Mouse (Mus musculus) midbrain, embryonic 15.5 days (tissue): ENCODE measurements around the gene Ctnnal1. TPM values are rescaled to one million over a fixed set of nuclear protein-coding genes. Genes with fewer than 3 reads are reported as not detected.

Source experiments
- ATAC-seq: fragments of 200-750 bp; cut with Nextera tagmentation; replicated peaks from 2 replicates; pipeline ENCODE4 v1.8.0; 2017; ENCODE audit warnings: moderate TSS enrichment
- H3K27ac ChIP-seq: fragments of 300-500 bp; sonication (generic); 2 replicates; pipeline ENCODE4 v1.5.1; 2015; ENCODE audit warnings: mild to moderate bottlenecking, inconsistent platforms
- H3K27me3 ChIP-seq: fragments of 300-500 bp; sonication (generic); replicated peaks from 2 replicates; pipeline ENCODE4 v1.6.1; 2015; ENCODE audit warnings: inconsistent platforms
- H3K36me3 ChIP-seq: fragments of 300-500 bp; sonication (generic); replicated peaks from 2 replicates; pipeline ENCODE4 v1.6.1; 2015; ENCODE audit warnings: inconsistent platforms
- H3K4me1 ChIP-seq: fragments of 300-500 bp; sonication (generic); 2 replicates; pipeline ENCODE4 v1.6.1; 2015; ENCODE audit warnings: inconsistent platforms
- H3K4me2 ChIP-seq: fragments of 300-500 bp; sonication (generic); 2 replicates; pipeline ENCODE4 v1.6.1; 2015; ENCODE audit warnings: inconsistent platforms, mild to moderate bottlenecking, moderate library complexity
- H3K4me3 ChIP-seq: fragments of 300-500 bp; sonication (generic); 2 replicates; pipeline ENCODE4 v1.5.1; 2015; ENCODE audit warnings: mild to moderate bottlenecking, inconsistent platforms
- H3K9ac ChIP-seq: fragments of 300-500 bp; sonication (generic); 2 replicates; pipeline ENCODE4 v1.6.1; 2015; ENCODE audit warnings: mild to moderate bottlenecking, inconsistent platforms
- H3K9me3 ChIP-seq: fragments of 300-500 bp; sonication (generic); 2 replicates; pipeline ENCODE4 v1.6.1; 2016; ENCODE audit warnings: inconsistent platforms
- WGBS: fragments of 180-500 bp; shearing (Covaris S2); methylation state at CpG from one replicate; pipeline ENCODE4 v1.1.7; 2015; ENCODE audit warnings: mixed read lengths; 5-methylcytosine and 5-hydroxymethylcytosine counted together
- polyA plus RNA-seq: library from polyadenylated mRNA; unstranded; fragments of >200 nt; fragmentation: Nextera tagmentation; extraction: Ambion mirVana; gene quantifications from 2 replicates; pipeline ENCODE4 v1.2.1, GENCODE M21; 2015

Gene Ctnnal1
- polyA plus RNA-seq = 12.5 and 14.0 TPM in 2 replicates

DNA sequence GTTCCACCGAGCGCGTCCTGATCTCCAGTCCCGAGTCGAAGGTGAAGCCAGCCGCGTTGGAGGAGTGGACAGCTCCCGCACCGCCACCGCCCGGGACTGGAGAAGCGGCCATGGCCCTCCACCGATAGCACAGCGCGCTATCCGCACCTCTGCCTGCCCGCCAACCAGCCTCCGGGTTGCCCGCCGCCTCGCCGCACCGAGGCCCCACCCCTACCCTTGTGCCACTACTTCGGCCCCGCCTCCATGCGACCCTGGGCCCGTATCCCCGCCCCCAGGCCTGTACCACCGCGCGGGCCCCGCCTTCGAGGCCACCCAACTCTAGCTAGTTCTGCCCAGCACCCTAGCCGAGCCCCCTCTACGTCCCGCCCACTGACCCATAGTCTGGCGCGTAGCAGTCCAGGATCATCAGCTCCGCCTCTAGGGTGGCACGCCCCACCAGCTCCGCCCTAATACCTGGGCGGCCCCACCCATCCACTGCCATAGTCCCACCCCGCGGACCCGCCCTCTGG lies at the start of gene Ctnnal1:
Gene Ctnnal1 (minus strand): TSS at position 186 of the 509 bp plus-strand sequence.
- ATAC-seq = peak; percentile 97
- peak within 1 kb of the TSS; percentile 76 for H3K4me2 ChIP-seq
- H3K4me3 ChIP-seq = peak within 1 kb of the TSS; percentile 94
- H3K9ac ChIP-seq = peak within 1 kb of the TSS; percentile 95
- no peaks in the 10 kb centered on the region for H3K9me3 ChIP-seq
- H3K4me1 ChIP-seq = peaks cover 21% of the 10 kb centered on the region
- under 1% methylated on average over 45 of the region's 45 CpGs for WGBS
- H3K36me3 ChIP-seq = no peaks in the 10 kb centered on the region
- no peaks in the 10 kb centered on the region for H3K27me3 ChIP-seq
- H3K27ac ChIP-seq = peak within 1 kb of the TSS; percentile 82

DNA sequence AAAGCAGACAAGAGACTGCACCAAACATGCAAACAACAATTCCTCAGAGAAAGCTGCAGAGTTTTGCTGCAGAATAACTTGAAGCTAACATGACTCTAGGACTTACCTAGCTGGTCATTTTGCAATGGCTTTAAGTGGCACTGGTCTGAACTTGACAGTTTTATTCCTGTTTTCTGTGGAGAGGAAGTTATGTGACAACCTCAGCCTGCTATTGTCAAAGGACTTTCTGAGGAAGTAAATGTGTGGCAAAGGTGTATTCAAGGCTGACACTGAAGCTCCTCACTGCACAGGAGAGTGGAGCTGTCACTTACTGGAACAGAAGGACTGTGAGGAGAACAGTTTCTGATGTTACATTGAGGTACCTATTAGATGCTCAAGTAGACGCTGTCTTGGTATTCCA lies 49.8 kb upstream of the Ctnnal1 start:
- H3K9me3 ChIP-seq = no peaks in the 10 kb centered on the region
- peaks cover 16% of the 10 kb centered on the region for H3K36me3 ChIP-seq
- H3K27ac ChIP-seq = no peak overlapping the region
- no peak for ATAC-seq
- H3K4me1 ChIP-seq = no peaks in the 10 kb centered on the region
- no peak overlapping the region for H3K4me2 ChIP-seq
- H3K9ac ChIP-seq = no peak overlapping the region
- H3K27me3 ChIP-seq = no peaks in the 10 kb centered on the region
- 82% methylated on average over 1 of the region's 1 CpGs for WGBS
- H3K4me3 ChIP-seq = no peak overlapping the region

DNA sequence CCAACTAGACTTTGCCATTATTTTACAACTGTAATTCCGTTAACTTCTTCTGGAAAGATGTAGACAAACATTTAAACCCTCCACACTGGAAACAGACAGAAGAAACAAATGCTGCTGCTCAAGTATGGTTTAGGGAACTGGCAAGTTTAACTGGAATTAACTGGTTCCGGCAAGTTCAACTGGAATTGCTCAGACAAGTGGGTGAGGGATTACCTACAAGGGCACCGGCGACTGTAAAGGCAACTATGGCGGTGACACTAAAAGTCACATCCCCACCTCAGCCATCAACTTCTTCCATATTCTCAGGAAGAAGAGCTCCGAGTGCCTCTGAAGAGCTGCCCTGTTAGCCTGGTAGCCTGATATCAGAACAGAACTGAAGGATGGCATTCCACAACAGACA lies 49.4 kb upstream of the Ctnnal1 start:
- Histone ChIP-seq H3K27ac (no peak overlapping the region), H3K36me3 (peaks cover 20% of the 10 kb centered on the region), H3K4me1 (no peaks in the 10 kb centered on the region), H3K4me2 (no peak overlapping the region), H3K4me3 (no peak overlapping the region), H3K27me3 (no peaks in the 10 kb centered on the region), H3K9ac (no peak overlapping the region), H3K9me3 (no peaks in the 10 kb centered on the region)
- WGBS = 97% methylated on average over 6 of the region's 6 CpGs
- ATAC-seq = no peak

DNA sequence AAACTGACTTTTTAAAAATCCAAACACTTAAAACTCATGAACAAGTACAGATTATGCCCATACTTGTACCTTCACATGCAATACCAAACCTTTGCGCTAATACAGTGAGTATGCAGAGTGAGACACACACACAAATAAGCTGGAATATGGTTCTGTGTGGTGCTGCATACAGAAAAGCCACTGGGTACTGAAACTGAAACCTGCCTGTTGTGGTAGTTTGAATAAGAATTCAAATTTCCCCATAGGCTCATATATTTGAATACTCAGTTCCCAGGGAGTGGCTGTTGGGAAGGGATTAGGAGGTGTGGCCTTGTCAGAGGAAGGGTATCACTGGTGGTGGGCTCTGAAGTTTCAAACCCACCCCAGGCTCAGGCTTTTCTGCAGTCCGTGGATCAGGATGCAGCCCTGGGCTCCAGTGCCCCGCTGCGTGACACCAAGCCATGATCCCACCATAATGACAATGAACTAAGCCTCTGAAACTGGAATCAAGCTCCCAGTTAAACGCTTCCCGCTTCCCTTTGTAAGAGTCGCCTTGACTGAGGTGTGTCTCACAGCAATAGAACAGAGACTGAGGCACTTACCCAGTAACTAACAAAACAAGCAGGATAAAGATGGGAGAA lies 47.5 kb upstream of the Ctnnal1 start:
- H3K36me3 ChIP-seq = peaks cover 20% of the 10 kb centered on the region
- H3K4me1 ChIP-seq = no peaks in the 10 kb centered on the region
- H3K27me3 ChIP-seq = no peaks in the 10 kb centered on the region

DNA sequence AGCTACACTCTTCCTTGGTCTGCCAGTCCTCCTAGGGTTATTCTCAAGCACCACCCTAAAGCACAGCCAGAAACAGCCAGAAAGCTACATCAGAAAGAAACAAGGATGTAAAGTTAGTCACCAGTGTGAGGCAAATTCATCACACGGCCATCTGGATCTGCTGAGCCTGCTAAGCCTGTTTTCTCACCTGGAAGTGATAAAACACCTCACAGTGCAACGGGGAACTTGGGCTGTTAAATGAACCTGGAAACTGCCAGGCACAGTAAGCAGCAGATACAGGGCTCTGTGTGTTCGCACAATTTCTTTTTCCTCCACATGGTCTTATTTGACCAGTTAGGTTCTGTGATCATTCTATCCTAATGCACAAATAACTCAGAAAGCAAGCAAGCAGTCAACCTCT lies 44.6 kb upstream of the Ctnnal1 start:
- Histone ChIP-seq H3K4me2 (no peak overlapping the region), H3K9me3 (no peaks in the 10 kb centered on the region), H3K4me1 (no peaks in the 10 kb centered on the region), H3K4me3 (no peak overlapping the region), H3K27me3 (no peaks in the 10 kb centered on the region), H3K36me3 (peaks cover 23% of the 10 kb centered on the region), H3K27ac (no peak overlapping the region), H3K9ac (no peak overlapping the region)
- no peak for ATAC-seq
- WGBS = 90% methylated on average over 3 of the region's 3 CpGs

More for the DNA sequence above, 47.5 kb upstream of the Ctnnal1 start:
- H3K9me3 ChIP-seq = no peaks in the 10 kb centered on the region
- H3K4me2 ChIP-seq = no peak overlapping the region
- no peak overlapping the region for H3K9ac ChIP-seq
- 79% methylated on average over 7 of the region's 7 CpGs for WGBS
- no peak overlapping the region for H3K27ac ChIP-seq
- no peak overlapping the region for H3K4me3 ChIP-seq
- ATAC-seq = no peak

DNA sequence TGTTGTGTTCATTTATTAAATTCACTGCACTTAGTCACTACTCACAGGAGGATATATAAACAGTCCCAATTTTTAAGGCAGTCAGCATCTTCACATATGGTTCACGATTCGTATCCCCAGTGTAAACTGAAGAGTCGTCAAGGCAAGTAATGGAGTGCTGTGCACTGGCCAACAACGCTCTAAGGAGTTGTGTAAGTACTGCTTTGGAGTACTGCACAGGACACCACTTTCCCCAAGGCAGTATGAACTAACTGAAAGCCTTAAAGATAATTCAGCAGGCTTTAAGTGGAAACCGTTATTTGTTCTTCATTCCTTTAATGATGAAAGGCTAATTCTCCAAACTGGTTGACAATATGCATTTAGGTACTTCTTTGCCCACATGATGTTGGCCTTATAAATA lies 42.7 kb upstream of the Ctnnal1 start:
- WGBS = 96% methylated on average over 5 of the region's 5 CpGs
- no peak overlapping the region for H3K9ac ChIP-seq
- H3K4me3 ChIP-seq = no peak overlapping the region
- peaks cover 29% of the 10 kb centered on the region for H3K36me3 ChIP-seq
- no peak for ATAC-seq
- no peaks in the 10 kb centered on the region for H3K9me3 ChIP-seq
- H3K4me1 ChIP-seq = no peaks in the 10 kb centered on the region
- H3K27me3 ChIP-seq = no peaks in the 10 kb centered on the region
- no peak overlapping the region for H3K27ac ChIP-seq
- no peak overlapping the region for H3K4me2 ChIP-seq

DNA sequence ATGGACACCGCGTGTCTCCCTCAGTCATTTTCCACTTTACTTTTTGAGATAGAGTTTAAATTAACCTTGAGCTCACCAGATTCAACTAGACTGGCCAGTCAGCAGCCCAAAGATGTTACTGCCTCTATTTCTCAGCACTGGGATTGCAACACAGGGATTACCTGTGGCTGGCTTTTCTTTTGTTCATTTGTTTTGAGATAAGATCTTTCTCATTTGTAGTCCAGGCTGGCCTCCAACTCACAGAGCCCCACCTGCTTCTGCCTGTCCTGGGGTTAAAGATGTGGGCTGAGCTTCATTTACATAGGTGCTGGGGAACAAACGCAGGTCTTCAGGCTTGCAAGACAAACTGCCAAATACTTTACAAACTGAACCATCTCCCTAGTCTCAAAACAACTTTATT lies 41.9 kb upstream of the Ctnnal1 start:
- no peak overlapping the region for H3K4me2 ChIP-seq
- no peak for ATAC-seq
- H3K4me1 ChIP-seq = no peaks in the 10 kb centered on the region
- no peak overlapping the region for H3K4me3 ChIP-seq
- H3K9ac ChIP-seq = no peak overlapping the region
- peaks cover 31% of the 10 kb centered on the region for H3K36me3 ChIP-seq
- H3K27me3 ChIP-seq = no peaks in the 10 kb centered on the region
- no peaks in the 10 kb centered on the region for H3K9me3 ChIP-seq
- H3K27ac ChIP-seq = no peak overlapping the region
- WGBS = 93% methylated on average over 3 of the region's 3 CpGs

DNA sequence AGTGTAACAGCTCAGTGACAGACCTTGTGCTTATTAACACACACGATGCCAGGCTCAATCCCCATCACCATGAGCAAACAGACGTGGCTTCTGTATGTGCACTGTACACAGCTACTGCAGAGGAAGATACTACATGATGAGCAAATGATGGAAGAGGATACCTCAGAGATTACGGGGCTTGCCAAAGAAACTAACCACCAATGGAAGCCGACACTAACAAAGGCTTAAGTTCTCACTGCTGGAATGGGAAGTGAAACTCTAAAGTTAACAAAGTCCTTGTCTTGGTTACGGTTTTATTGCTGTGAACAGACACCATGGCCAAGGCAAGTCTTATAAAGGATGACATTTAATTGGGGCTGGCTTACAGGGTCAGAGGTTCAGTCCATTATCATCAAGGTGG lies 40.5 kb upstream of the Ctnnal1 start:
- 93% methylated on average over 5 of the region's 5 CpGs for WGBS
- ATAC-seq = no peak
- H3K36me3 ChIP-seq = peaks cover 21% of the 10 kb centered on the region

DNA sequence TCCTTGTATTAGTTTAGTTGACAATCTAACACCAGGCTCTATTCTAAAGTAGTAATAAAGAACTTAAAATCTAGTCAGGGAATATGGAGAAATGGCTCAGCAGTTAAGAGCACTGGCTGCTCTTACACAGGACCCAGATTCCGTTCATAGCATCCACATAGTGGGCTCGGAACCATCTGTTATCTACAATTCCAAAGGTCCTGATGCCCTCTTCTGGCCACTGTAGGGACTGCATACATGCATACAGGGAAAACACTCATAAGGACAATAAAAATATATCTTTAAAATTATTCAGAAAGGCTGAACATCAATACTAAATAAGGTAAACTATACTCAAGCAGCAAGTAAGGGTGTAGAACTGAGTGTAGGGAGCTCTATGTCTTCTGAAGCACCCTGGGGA lies 36.7 kb upstream of the Ctnnal1 start:
- Histone ChIP-seq H3K4me1 (no peaks in the 10 kb centered on the region), H3K9ac (no peak overlapping the region), H3K4me3 (no peak overlapping the region), H3K27ac (no peak overlapping the region), H3K4me2 (no peak overlapping the region), H3K9me3 (no peaks in the 10 kb centered on the region), H3K36me3 (peaks cover 19% of the 10 kb centered on the region; the same call in 1 of the 2 replicates), H3K27me3 (no peaks in the 10 kb centered on the region)
- WGBS = 93% methylated on average over 2 of the region's 2 CpGs
- no peak for ATAC-seq

More for the DNA sequence above, 40.5 kb upstream of the Ctnnal1 start:
- Histone ChIP-seq H3K9ac (no peak overlapping the region), H3K27ac (no peak overlapping the region), H3K9me3 (no peaks in the 10 kb centered on the region), H3K4me3 (no peak overlapping the region), H3K4me1 (no peaks in the 10 kb centered on the region), H3K4me2 (no peak overlapping the region), H3K27me3 (no peaks in the 10 kb centered on the region)

DNA sequence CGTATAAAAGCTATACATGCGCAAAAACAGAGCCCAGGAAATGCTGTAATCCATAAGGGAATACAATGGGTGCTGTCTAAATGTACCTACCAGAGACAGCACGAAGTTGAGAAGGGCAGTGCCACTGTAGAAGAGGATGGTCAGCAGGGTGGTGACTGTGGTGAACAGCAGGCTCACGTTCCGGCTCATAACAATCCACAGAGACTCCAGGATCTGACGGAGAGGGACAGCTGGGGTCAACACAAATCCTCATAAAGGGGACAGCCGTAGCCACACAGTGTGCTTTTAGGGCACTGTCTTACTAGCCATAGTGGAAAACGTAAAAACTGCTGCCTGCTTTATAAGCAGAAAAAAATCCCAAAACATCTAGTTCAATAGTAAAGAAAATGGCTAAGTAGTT lies 34.2 kb upstream of the Ctnnal1 start:
- H3K27me3 ChIP-seq = no peaks in the 10 kb centered on the region
- H3K27ac ChIP-seq = no peak overlapping the region
- peaks cover 19% of the 10 kb centered on the region; the same call in 1 of the 2 replicates for H3K36me3 ChIP-seq
- no peak overlapping the region for H3K9ac ChIP-seq
- H3K9me3 ChIP-seq = no peaks in the 10 kb centered on the region
- ATAC-seq = no peak
- no peaks in the 10 kb centered on the region for H3K4me1 ChIP-seq
- 87% methylated on average over 8 of the region's 8 CpGs for WGBS
- H3K4me3 ChIP-seq = no peak overlapping the region
- no peak overlapping the region for H3K4me2 ChIP-seq

DNA sequence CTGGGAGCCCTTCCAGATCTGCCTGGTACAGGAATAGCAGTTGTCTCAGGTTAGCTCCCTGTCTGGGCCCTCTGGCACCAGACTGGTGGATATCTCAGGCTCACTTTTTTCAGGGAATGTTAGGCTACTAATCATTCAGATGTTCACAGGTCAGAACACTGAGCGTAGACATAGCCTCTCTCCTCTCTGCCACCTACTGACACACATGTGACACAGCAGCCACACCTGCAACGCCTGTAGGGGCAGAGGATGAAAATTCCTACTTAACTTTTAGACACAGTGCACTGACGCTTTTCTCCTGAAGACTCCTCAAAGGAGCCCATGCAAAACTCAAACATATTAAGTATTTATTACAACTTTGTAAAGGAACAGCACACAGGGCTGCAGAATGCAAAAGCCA lies 32.5 kb upstream of the Ctnnal1 start:
- Histone ChIP-seq H3K9ac (no peak overlapping the region), H3K36me3 (peaks cover 12% of the 10 kb centered on the region; the same call in 1 of the 2 replicates), H3K4me3 (no peak overlapping the region), H3K9me3 (no peaks in the 10 kb centered on the region), H3K27ac (no peak overlapping the region), H3K4me2 (no peak overlapping the region), H3K27me3 (no peaks in the 10 kb centered on the region), H3K4me1 (no peaks in the 10 kb centered on the region)
- WGBS = 80% methylated on average over 3 of the region's 3 CpGs
- ATAC-seq = no peak

DNA sequence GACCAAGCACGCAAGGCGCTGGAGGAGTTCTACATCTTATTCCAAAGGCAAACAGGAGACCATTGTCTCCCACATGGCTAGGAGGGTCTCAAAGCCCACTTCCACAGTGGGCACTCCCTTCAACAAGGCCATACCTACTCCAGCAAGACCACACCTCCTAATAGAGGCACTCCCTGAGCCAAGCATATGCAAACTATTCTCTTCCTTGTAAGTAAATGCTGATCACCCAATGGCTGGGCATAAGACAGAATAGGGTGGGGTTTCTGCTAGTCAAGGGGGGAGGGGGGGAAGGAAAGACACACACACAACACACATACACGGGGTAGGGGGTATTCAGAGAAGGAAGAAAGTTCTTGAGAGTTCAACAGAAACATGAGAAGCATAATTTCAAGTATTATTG lies 29.2 kb upstream of the Ctnnal1 start:
- Histone ChIP-seq H3K9me3 (no peaks in the 10 kb centered on the region), H3K4me2 (no peak overlapping the region), H3K27ac (no peak overlapping the region), H3K4me1 (no peaks in the 10 kb centered on the region), H3K9ac (no peak overlapping the region), H3K27me3 (no peaks in the 10 kb centered on the region), H3K4me3 (no peak overlapping the region), H3K36me3 (peaks cover 9% of the 10 kb centered on the region; the same call in 1 of the 2 replicates)
- WGBS = 94% methylated on average over 3 of the region's 3 CpGs
- no peak for ATAC-seq

DNA sequence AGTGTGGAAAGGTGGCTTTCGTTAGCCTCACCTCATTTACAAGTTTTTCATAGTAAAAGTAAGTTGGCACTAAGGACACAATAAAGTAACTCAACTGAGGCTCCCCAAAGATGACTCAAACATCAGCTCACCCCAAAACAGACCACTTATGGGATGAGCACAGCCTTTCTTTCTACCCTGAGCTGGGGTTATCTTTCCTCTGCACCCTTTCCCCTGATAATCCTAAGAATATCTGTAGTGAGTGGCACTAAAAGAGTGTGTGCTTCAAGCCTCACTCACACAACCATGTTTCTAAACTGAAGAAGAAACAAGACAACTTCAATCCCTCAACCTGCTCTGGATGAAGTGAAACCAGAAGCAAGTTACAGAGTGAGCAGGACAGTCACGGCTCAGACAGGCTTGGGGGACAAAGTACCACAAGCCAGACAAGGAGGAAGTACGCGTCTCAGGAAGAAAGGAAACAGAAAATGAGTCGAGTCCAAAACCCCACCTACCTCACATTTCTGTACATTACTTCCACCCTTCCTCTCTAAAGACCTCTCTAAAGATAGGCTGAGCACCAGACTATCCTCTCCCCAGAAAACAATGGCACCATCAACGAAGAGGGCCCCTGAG lies 27.6 kb upstream of the Ctnnal1 start:
- WGBS = 96% methylated on average over 6 of the region's 6 CpGs
- Histone ChIP-seq H3K27ac (no peak overlapping the region), H3K9me3 (no peaks in the 10 kb centered on the region), H3K36me3 (peaks cover 9% of the 10 kb centered on the region; the same call in 1 of the 2 replicates), H3K4me3 (no peak overlapping the region), H3K27me3 (no peaks in the 10 kb centered on the region), H3K4me2 (no peak overlapping the region), H3K4me1 (no peaks in the 10 kb centered on the region), H3K9ac (no peak overlapping the region)
- no peak for ATAC-seq
